ENCODE assay signal across 22 mouse cellular contexts in genomic region chr5:66168462-66169098, GRCm38 (mm10).
"Had no signal": no experiment of that assay in that cellular context is flagged by ENCODE, and none has a peak within 500 bp of the region (broad histone marks: within the 10 kb centered on the region; RNA-seq: fewer than 3 reads in every experiment).

No protein-coding gene starts in this region.

- H3K4me2 ChIP-seq: limb, embryonic 12.5 days; limb, embryonic 15.5 days; liver, embryonic 11.5 days; lung, embryonic 14.5 days; midbrain, embryonic 12.5 days; midbrain, embryonic 15.5 days; neural tube, embryonic 12.5 days; neural tube, embryonic 15.5 days had no signal

- H3K36me3 ChIP-seq: limb, embryonic 12.5 days; limb, embryonic 15.5 days; midbrain, embryonic 12.5 days; midbrain, embryonic 15.5 days; neural tube, embryonic 12.5 days; neural tube, embryonic 15.5 days had no signal

- DNase-seq: kidney, postnatal 14 days; kidney, postnatal 4 days; left cerebral cortex, postnatal 4 days; liver, postnatal 0 days; lung, embryonic 14.5 days; right cerebral cortex, adult 18-20 months; right cerebral cortex, postnatal 14 days; right cerebral cortex, postnatal 4 days; thymus, adult 2 months; thymus, postnatal 14 days; thymus, postnatal 4 days had no signal

- H3K27ac ChIP-seq: limb, embryonic 12.5 days; limb, embryonic 15.5 days; liver, embryonic 14.5 days; macrophage; midbrain, embryonic 12.5 days; midbrain, embryonic 15.5 days; neural tube, embryonic 12.5 days; neural tube, embryonic 15.5 days; stomach, postnatal 0 days had no signal

- H3K4me1 ChIP-seq: limb, embryonic 15.5 days; midbrain, embryonic 12.5 days; midbrain, embryonic 15.5 days; neural tube, embryonic 12.5 days; neural tube, embryonic 15.5 days had no signal

- H3K9ac ChIP-seq: limb, embryonic 12.5 days; limb, embryonic 15.5 days; liver, embryonic 14.5 days; liver, postnatal 0 days; lung, embryonic 14.5 days; midbrain, embryonic 12.5 days; midbrain, embryonic 15.5 days; neural tube, embryonic 12.5 days; neural tube, embryonic 15.5 days had no signal

- H3K4me3 ChIP-seq: limb, embryonic 12.5 days; limb, embryonic 15.5 days; midbrain, embryonic 12.5 days; midbrain, embryonic 15.5 days; neural tube, embryonic 12.5 days; neural tube, embryonic 15.5 days had no signal

- H3K9me3 ChIP-seq: limb, embryonic 12.5 days; limb, embryonic 15.5 days; midbrain, embryonic 12.5 days; midbrain, embryonic 15.5 days; neural tube, embryonic 12.5 days; neural tube, embryonic 15.5 days had no signal

- H3K27me3 ChIP-seq: limb, embryonic 12.5 days; limb, embryonic 15.5 days; midbrain, embryonic 12.5 days; midbrain, embryonic 15.5 days; neural tube, embryonic 12.5 days; neural tube, embryonic 15.5 days had no signal

- ATAC-seq: liver, postnatal 0 days; lung, postnatal 0 days; midbrain, embryonic 15.5 days had no signal
